Mouse (Mus musculus): Measurements from ENCODE around the gene Fam76a. TPM values are rescaled to one million over a fixed set of nuclear protein-coding genes. Genes with fewer than 3 reads are reported as not detected.
A peak's percentile ranks its signal among the peaks of the same experiment; 100 is the strongest.

Gene Fam76a
- polyA plus RNA-seq, 1 experiment: 10.7 TPM

DNA sequence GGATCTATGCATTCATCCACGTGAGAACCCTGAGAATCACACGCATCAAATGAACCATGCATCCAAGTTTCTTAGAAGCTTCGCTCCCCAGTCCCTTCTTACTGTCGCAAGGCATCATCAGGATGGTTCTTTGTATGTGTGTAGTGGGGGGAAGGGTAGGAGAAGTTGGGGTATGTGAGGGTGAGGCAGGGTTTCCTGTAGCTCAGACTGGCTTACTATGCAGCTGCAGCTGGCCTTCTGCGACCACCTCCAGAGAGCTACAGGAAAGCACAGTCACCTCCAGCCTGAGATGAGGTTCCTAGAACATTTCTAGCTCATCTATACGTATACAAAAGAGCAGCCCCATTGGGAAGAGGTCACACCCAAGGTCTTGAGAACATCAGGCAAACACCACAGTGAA is 10.2 kb downstream of the Fam76a start:
- Histone ChIP-seq H3K4me3 (ENCODE audit: low read depth, low read length) (no peak overlapping the region), H3K4me1 (ENCODE audit: control insufficient read depth, insufficient read depth, insufficient read length, low read length) (no peaks in the 10 kb centered on the region), H3K27me3 (ENCODE audit: control insufficient read depth, insufficient read depth, low read length) (no peaks in the 10 kb centered on the region), H3K27ac (ENCODE audit: insufficient read depth, low read depth, low read length) (no peak overlapping the region), H3K36me3 (ENCODE audit: control insufficient read depth, insufficient read depth, low read length) (peaks cover 73% of the 10 kb centered on the region)
- 90% methylated on average over 6 of the region's 6 CpGs for WGBS
- TF ChIP-seq POLR2A (IDR thresholded peaks at IDR 0.05; ENCODE audit: low read depth, low read length) (no peak), CTCF (IDR thresholded peaks at IDR 0.05; ENCODE audit: extremely low read depth, insufficient read length, insufficient replicate concordance, low read depth, low read length) (no peak)

GRCm38 (mm10) chr4:132905843-132906360 is 16.5 kb downstream of the Fam76a start:
- TF ChIP-seq CTCF (IDR thresholded peaks at IDR 0.05; ENCODE audit: extremely low read depth, insufficient read length, insufficient replicate concordance, low read depth, low read length) (no peak), POLR2A (IDR thresholded peaks at IDR 0.05; ENCODE audit: low read depth, low read length) (no peak)
- Histone ChIP-seq H3K27me3 (ENCODE audit: control insufficient read depth, insufficient read depth, low read length) (no peaks in the 10 kb centered on the region), H3K27ac (ENCODE audit: insufficient read depth, low read depth, low read length) (no peak overlapping the region), H3K36me3 (ENCODE audit: control insufficient read depth, insufficient read depth, low read length) (peaks cover 70% of the 10 kb centered on the region), H3K4me3 (ENCODE audit: low read depth, low read length) (no peak overlapping the region), H3K4me1 (ENCODE audit: control insufficient read depth, insufficient read depth, insufficient read length, low read length) (no peaks in the 10 kb centered on the region)
- 61% methylated on average over 5 of the region's 5 CpGs for WGBS

- WGBS: 74% methylated on average over 9 of the region's 9 CpGs
- H3K36me3 ChIP-seq (ENCODE audit: control insufficient read depth, insufficient read depth, low read length): peaks cover 66% of the 10 kb centered on the region
- peak overlapping the region; percentile 58 for H3K27ac ChIP-seq (ENCODE audit: insufficient read depth, low read depth, low read length)
- TF ChIP-seq CTCF (IDR thresholded peaks at IDR 0.05; ENCODE audit: extremely low read depth, insufficient read length, insufficient replicate concordance, low read depth, low read length): no peak
- TF ChIP-seq POLR2A (IDR thresholded peaks at IDR 0.05; ENCODE audit: low read depth, low read length): no peak
- no peaks in the 10 kb centered on the region for H3K4me1 ChIP-seq (ENCODE audit: control insufficient read depth, insufficient read depth, insufficient read length, low read length)
- H3K27me3 ChIP-seq (ENCODE audit: control insufficient read depth, insufficient read depth, low read length): no peaks in the 10 kb centered on the region
- H3K4me3 ChIP-seq (ENCODE audit: low read depth, low read length): no peak overlapping the region
Measured at GRCm38 (mm10) chr4:132904765-132905309, 17.5 kb downstream of the Fam76a start.

DNA sequence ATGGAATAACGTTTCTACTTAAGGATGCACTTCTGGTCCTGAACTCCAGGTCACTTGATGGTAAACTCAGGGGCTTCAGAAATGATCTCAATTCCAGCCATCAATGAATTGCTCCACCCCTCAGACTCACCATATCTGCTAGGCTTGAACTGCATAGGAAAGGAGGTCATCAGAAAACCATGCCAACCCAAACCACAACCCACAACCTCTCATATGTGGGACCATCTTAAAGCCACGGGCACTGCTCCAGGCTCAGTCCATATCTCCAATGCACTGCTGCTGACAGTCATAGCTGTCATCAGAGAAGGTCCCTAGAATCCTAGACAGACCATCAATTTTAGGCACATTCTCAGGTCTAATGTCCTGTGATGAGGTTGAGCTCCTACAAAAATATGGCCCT is 18.3 kb downstream of the Fam76a start:
- Histone ChIP-seq H3K36me3 (ENCODE audit: control insufficient read depth, insufficient read depth, low read length) (peaks cover 59% of the 10 kb centered on the region), H3K4me3 (ENCODE audit: low read depth, low read length) (no peak overlapping the region), H3K27ac (ENCODE audit: insufficient read depth, low read depth, low read length) (no peak overlapping the region), H3K4me1 (ENCODE audit: control insufficient read depth, insufficient read depth, insufficient read length, low read length) (no peaks in the 10 kb centered on the region), H3K27me3 (ENCODE audit: control insufficient read depth, insufficient read depth, low read length) (no peaks in the 10 kb centered on the region)
- TF ChIP-seq CTCF (IDR thresholded peaks at IDR 0.05; ENCODE audit: extremely low read depth, insufficient read length, insufficient replicate concordance, low read depth, low read length) (no peak), POLR2A (IDR thresholded peaks at IDR 0.05; ENCODE audit: low read depth, low read length) (no peak)
- 75% methylated on average over 2 of the region's 2 CpGs for WGBS

DNA sequence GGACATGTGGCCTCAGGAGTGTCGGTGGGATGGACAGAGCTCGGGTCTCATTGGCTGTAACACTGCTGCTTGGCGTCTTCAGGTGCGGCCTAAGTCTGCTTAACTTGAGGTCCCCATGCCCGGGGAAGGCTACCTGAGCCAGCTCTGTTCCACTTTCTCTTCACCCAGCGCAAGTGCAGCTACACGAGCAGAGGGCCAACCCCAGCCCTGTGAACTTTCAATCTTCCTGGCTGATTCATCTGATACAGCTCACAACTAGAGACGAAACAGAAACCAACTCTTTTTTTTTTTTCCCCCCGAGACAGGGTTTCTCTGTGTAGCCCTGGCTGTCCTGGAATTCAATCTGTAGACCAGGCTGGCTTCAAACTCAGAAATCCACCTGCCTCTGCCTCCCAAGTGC is 24.2 kb downstream of the Fam76a start:
- peak overlapping the region; percentile 99 for H3K27ac ChIP-seq (ENCODE audit: insufficient read depth, low read depth, low read length)
- peak; percentile 32; the same call in 1 of the 2 replicates for TF ChIP-seq POLR2A (IDR thresholded peaks at IDR 0.05; ENCODE audit: low read depth, low read length)
- TF ChIP-seq CTCF (IDR thresholded peaks at IDR 0.05; ENCODE audit: extremely low read depth, insufficient read length, insufficient replicate concordance, low read depth, low read length): no peak
- WGBS: 26% methylated on average over 9 of the region's 9 CpGs

DNA sequence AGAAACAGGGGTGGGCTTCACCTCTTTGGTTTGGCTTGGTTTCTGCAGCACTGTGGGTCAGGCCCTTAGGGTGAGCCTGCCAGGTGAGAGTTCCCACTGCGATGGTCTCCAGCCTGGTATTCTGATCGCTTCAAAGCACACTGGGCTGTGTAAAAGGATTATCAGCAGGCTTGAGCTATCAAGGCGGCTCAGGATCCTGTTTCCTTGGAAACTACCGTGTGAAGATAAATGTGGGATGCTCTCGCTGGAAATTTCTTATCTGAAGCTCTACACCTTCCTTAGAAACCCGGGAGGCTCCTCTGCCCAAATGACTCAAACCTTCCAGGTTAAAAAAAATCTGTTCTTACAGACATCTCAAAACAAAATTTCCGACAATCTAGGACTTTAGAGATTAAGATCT is 28.0 kb downstream of the Fam76a start:
- no peak for TF ChIP-seq CTCF (IDR thresholded peaks at IDR 0.05; ENCODE audit: extremely low read depth, insufficient read length, insufficient replicate concordance, low read depth, low read length)
- TF ChIP-seq POLR2A (IDR thresholded peaks at IDR 0.05; ENCODE audit: low read depth, low read length): no peak
- Histone ChIP-seq H3K36me3 (ENCODE audit: control insufficient read depth, insufficient read depth, low read length) (no peaks in the 10 kb centered on the region), H3K27ac (ENCODE audit: insufficient read depth, low read depth, low read length) (no peak overlapping the region), H3K4me3 (ENCODE audit: low read depth, low read length) (no peak overlapping the region), H3K4me1 (ENCODE audit: control insufficient read depth, insufficient read depth, insufficient read length, low read length) (peaks cover 10% of the 10 kb centered on the region), H3K27me3 (ENCODE audit: control insufficient read depth, insufficient read depth, low read length) (no peaks in the 10 kb centered on the region)
- 44% methylated on average over 7 of the region's 7 CpGs for WGBS

More for the DNA sequence above, 24.2 kb downstream of the Fam76a start:
- Histone ChIP-seq H3K36me3 (ENCODE audit: control insufficient read depth, insufficient read depth, low read length) (peaks cover 24% of the 10 kb centered on the region), H3K27me3 (ENCODE audit: control insufficient read depth, insufficient read depth, low read length) (no peaks in the 10 kb centered on the region), H3K4me3 (ENCODE audit: low read depth, low read length) (peak overlapping the region; percentile 48), H3K4me1 (ENCODE audit: control insufficient read depth, insufficient read depth, insufficient read length, low read length) (peaks cover 10% of the 10 kb centered on the region)

DNA sequence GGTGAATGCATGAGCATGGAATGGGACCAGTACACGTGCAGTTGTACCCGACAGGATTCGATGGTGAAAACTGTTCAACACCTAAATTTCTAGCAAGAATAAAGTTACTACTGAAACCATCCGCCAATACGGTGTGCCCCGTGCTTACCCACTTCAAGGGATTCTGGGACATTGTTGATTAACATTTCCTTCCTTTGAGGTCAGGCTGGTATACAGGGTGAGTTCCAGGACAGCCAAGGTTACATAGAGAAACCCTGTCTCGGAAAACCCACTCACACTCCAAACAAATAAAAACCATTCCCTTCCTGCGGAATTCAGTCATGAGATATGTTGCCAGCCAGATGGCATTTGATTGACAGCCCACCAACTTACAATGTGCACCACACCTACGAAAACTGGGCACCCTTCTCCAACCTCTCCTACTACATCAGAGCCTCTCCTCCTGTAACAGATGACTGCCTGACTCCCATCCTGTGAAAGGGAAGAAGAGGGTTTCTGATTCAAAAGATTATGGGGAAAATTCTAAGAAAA is 37.4 kb downstream of the Fam76a start:
- H3K27ac ChIP-seq (ENCODE audit: insufficient read depth, low read depth, low read length): peak overlapping the region; percentile 38
- peaks cover 14% of the 10 kb centered on the region; the same call in 1 of the 2 replicates for H3K4me1 ChIP-seq (ENCODE audit: control insufficient read depth, insufficient read depth, insufficient read length, low read length)
- TF ChIP-seq CTCF (IDR thresholded peaks at IDR 0.05; ENCODE audit: extremely low read depth, insufficient read length, insufficient replicate concordance, low read depth, low read length) (no peak), POLR2A (IDR thresholded peaks at IDR 0.05; ENCODE audit: low read depth, low read length) (no peak)
- H3K36me3 ChIP-seq (ENCODE audit: control insufficient read depth, insufficient read depth, low read length): peaks cover 7% of the 10 kb centered on the region
- no peaks in the 10 kb centered on the region for H3K27me3 ChIP-seq (ENCODE audit: control insufficient read depth, insufficient read depth, low read length)
- peak overlapping the region; percentile 88 for H3K4me3 ChIP-seq (ENCODE audit: low read depth, low read length)
- WGBS: 5% methylated on average over 9 of the region's 9 CpGs
